Mouse (Mus musculus) embryonic facial prominence, embryonic 15.5 days (tissue): ENCODE results near the gene Dgki. TPM values are rescaled to one million over a fixed set of nuclear protein-coding genes. Genes with fewer than 3 reads are reported as not detected.

Source experiments
- ATAC-seq: fragments of 200-750 bp; cut with Nextera tagmentation; 2 replicates; pipeline ENCODE4 v1.8.0; 2017; ENCODE audit warnings: low read depth, moderate TSS enrichment; ENCODE audit not compliant: insufficient number of reproducible peaks, low FRiP score, low TSS enrichment
- H3K27ac ChIP-seq: fragments of 300-500 bp; sonication (generic); replicated peaks from 2 replicates; pipeline ENCODE4 v1.5.1; 2015; ENCODE audit warnings: mild to moderate bottlenecking, inconsistent platforms
- H3K27me3 ChIP-seq: fragments of 300-500 bp; sonication (generic); 2 replicates; pipeline ENCODE4 v1.6.1; 2015; ENCODE audit warnings: inconsistent platforms
- H3K36me3 ChIP-seq: fragments of 300-500 bp; sonication (generic); 2 replicates; pipeline ENCODE4 v1.6.1; 2015; ENCODE audit warnings: mild to moderate bottlenecking, inconsistent platforms
- H3K4me1 ChIP-seq: fragments of 300-500 bp; sonication (generic); 2 replicates; pipeline ENCODE4 v1.6.1; 2015; ENCODE audit warnings: inconsistent platforms
- H3K4me2 ChIP-seq: fragments of 300-500 bp; sonication (generic); replicated peaks from 2 replicates; pipeline ENCODE4 v1.6.1; 2015; ENCODE audit warnings: mild to moderate bottlenecking, inconsistent platforms
- H3K4me3 ChIP-seq: fragments of 300-500 bp; sonication (generic); replicated peaks from 2 replicates; pipeline ENCODE4 v1.5.1; 2015; ENCODE audit warnings: mild to moderate bottlenecking, inconsistent platforms
- H3K9ac ChIP-seq: fragments of 300-500 bp; sonication (generic); 2 replicates; pipeline ENCODE4 v1.6.1; 2015; ENCODE audit warnings: inconsistent platforms
- H3K9me3 ChIP-seq: fragments of 300-500 bp; sonication (generic); replicated peaks from 2 replicates; pipeline ENCODE4 v1.6.1; 2016; ENCODE audit warnings: inconsistent platforms
- WGBS: fragments of 180-500 bp; shearing (Covaris S2); methylation state at CpG from one replicate; pipeline ENCODE4 v1.1.7; 2015; 5-methylcytosine and 5-hydroxymethylcytosine counted together
- polyA plus RNA-seq: library from polyadenylated mRNA; unstranded; fragments of >200 nt; fragmentation: Nextera tagmentation; extraction: Ambion mirVana; gene quantifications from 2 replicates; pipeline ENCODE4 v1.2.1, GENCODE M21; 2015

Gene Dgki
- polyA plus RNA-seq, 1 experiment from 2014 or later, result 0.83 TPM

DNA sequence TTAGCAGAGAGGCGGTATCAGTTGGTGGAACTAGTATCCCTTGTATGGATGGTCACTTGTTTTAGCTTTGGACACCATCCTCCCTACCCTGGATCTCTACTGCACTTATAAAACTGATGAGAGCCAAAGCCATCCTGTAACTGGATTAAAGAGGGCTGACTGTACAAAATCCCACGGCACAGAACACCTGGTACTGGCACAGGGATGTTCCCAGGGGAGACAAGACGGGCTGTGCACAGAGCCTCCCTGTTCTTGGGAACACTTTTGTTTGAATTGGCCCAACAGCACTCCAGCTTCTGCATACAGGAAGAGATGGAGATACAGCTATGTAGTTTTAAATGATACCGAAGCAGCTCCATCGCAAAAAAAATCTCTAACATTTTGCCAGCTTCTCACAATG, 395.1 kb downstream of the Dgki start:
- peak overlapping the region; percentile 34; the same call in 1 of the 2 replicates for H3K27ac ChIP-seq

DNA sequence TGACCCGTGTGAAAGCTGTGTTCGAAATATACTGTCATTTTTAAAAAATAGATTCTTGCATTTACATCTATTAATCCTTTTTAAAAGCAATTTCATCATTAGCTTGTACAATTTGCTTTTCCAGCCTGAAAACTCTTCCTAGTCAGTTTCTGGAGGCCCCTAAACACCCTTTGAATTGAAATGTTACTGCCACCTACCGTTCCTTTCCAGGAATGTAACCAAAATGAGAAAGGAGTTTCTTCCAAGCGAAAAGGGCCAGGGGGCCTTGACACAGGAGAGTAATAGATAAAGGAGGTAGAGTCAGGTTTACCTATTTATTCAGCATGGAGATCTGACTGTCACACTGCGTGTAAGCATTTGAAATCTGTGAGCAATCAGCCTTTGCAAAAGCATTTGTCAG, 396.2 kb downstream of the Dgki start:
- no peaks in the 10 kb centered on the region for H3K9me3 ChIP-seq
- H3K4me3 ChIP-seq, result no peak overlapping the region
- H3K27me3 ChIP-seq, result no peaks in the 10 kb centered on the region
- no peak for ATAC-seq
- 0 out of 2 replicates have a peak overlapping the region, but pooled peaks have one; percentile 34 for H3K27ac ChIP-seq
- WGBS, result 16% methylated on average over 5 of the region's 5 CpGs
- H3K4me1 ChIP-seq, result peaks cover 15% of the 10 kb centered on the region; the same call in 1 of the 2 replicates
- no peak overlapping the region for H3K4me2 ChIP-seq
- H3K9ac ChIP-seq, result no peak overlapping the region
- H3K36me3 ChIP-seq, result no peaks in the 10 kb centered on the region

More for the DNA sequence above, 395.1 kb downstream of the Dgki start:
- ATAC-seq, result no peak
- H3K4me3 ChIP-seq, result no peak overlapping the region
- H3K4me2 ChIP-seq, result no peak overlapping the region
- no peaks in the 10 kb centered on the region for H3K9me3 ChIP-seq
- H3K4me1 ChIP-seq, result peaks cover 15% of the 10 kb centered on the region; the same call in 1 of the 2 replicates
- no peaks in the 10 kb centered on the region for H3K36me3 ChIP-seq
- H3K27me3 ChIP-seq, result no peaks in the 10 kb centered on the region
- no peak overlapping the region for H3K9ac ChIP-seq
- WGBS, result 73% methylated on average over 5 of the region's 5 CpGs

DNA sequence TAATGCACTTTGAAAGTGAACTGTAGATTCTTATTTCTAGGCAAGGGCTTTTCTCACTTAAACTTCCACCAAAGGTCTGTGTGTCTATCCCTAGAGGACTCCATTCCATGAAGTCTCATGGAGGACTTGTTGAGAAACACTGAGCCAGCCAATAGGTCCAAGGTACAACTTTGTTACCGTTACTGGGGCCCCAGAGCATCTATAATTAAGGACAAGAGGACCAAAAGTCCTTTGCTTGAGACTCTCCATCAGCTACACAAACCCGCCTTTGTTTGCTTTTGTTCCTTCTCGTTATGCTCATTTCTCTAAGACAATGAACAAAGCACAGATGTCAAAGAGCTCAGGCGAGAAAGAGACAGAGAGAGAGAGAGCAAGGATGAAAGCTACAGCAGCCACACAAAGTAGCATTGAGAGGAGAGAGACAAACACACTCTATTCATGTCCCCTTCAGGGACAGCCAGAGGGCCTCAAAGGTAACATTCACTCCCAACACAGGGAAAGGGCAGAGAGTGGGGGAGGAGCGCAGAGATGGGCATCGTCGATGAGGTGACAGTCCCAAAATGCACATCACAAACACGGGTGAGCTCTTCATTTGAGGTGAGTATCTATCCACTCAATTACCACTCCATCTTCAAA, 396.7 kb downstream of the Dgki start:
- no peak for ATAC-seq
- no peak overlapping the region for H3K9ac ChIP-seq
- H3K9me3 ChIP-seq, result no peaks in the 10 kb centered on the region
- H3K4me3 ChIP-seq, result no peak overlapping the region
- H3K36me3 ChIP-seq, result no peaks in the 10 kb centered on the region
- WGBS, result 28% methylated on average over 8 of the region's 8 CpGs
- no peak overlapping the region for H3K4me2 ChIP-seq
- peaks cover 18% of the 10 kb centered on the region; the same call in 1 of the 2 replicates for H3K4me1 ChIP-seq
- H3K27ac ChIP-seq, result no peak overlapping the region
- H3K27me3 ChIP-seq, result no peaks in the 10 kb centered on the region

DNA sequence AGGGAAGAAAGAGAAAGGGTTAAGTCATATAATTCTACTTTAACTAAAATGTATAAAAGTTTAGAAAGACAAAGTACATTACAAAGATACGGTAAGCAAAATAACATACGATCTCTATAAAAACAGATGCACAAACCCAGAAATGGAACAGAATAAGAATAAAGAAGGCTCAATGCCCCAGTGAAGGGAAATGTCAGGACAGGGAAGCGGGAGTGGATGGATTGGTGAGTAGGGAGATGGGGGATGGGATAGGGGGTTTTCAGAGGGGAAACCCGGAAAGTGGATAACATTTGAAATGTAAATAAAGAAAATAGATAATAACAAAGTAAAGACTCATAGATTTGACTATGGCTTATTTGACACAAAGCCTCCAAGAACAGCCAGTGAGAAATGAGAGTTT, 400.1 kb downstream of the Dgki start:
- peaks cover 17% of the 10 kb centered on the region; the same call in 1 of the 2 replicates for H3K4me1 ChIP-seq
- H3K4me3 ChIP-seq, result no peak overlapping the region
- no peaks in the 10 kb centered on the region for H3K36me3 ChIP-seq
- H3K9me3 ChIP-seq, result no peaks in the 10 kb centered on the region
- 77% methylated on average over 4 of the region's 4 CpGs for WGBS
- H3K9ac ChIP-seq, result no peak overlapping the region
- ATAC-seq, result no peak
- no peaks in the 10 kb centered on the region for H3K27me3 ChIP-seq
- H3K4me2 ChIP-seq, result no peak overlapping the region
- H3K27ac ChIP-seq, result no peak overlapping the region

DNA sequence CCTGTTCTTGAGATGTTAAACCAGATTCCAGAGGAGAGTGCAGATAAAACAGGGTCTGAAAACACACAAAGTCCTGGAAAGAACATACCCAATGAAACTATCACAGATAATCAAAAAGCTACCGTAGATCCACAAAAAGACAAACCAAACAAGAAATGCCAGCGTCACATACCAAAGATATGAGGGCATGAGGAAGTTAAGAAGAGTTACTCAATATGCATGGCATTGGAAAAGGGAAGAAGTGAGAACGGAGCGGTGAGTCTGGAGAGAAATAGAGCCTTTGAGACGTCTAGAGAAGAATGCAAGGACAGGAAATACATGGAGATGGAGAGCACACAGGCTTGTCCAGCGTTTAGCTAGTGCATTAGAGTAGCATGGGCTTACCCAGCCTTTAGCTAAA, 401.6 kb downstream of the Dgki start:
- Histone ChIP-seq H3K9me3 (no peaks in the 10 kb centered on the region), H3K27me3 (no peaks in the 10 kb centered on the region), H3K36me3 (no peaks in the 10 kb centered on the region), H3K4me1 (0 out of 2 replicates have a peak, but pooled peaks cover 6% of the 10 kb centered on the region), H3K4me2 (no peak overlapping the region), H3K9ac (no peak overlapping the region), H3K4me3 (no peak overlapping the region), H3K27ac (no peak overlapping the region)
- no peak for ATAC-seq
- 46% methylated on average over 6 of the region's 6 CpGs for whole genome bisulfite sequencing

DNA sequence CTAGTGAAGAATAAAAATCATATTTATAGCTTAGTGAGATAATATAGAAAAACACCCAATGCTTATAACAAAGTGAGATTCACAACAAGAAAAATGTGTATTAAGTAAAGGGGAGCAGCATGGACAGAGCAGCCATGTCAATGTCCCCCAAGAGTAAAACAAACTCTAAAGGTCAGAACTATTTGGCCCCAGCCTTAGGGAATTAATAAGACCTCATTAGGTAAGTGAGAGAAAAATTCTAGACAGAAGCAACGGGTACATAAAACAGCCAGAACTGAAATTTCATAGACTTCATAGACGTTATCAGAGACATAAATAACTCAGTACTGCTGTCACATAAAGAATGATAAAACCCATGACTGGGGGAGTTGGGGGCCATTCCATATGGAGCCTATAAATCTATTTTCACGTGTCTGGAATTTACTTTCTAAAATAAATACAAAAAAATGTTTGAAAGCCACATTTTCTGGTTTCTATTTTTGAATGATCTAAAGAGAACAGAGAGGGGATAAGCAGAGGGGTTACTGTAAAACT, 402.3 kb downstream of the Dgki start:
- WGBS, result 38% methylated on average over 3 of the region's 3 CpGs
- Histone ChIP-seq H3K4me1 (0 out of 2 replicates have a peak, but pooled peaks cover 4% of the 10 kb centered on the region), H3K36me3 (no peaks in the 10 kb centered on the region), H3K4me3 (no peak overlapping the region), H3K27me3 (no peaks in the 10 kb centered on the region), H3K9ac (no peak overlapping the region), H3K4me2 (no peak overlapping the region), H3K27ac (no peak overlapping the region), H3K9me3 (no peaks in the 10 kb centered on the region)
- no peak for ATAC-seq

DNA sequence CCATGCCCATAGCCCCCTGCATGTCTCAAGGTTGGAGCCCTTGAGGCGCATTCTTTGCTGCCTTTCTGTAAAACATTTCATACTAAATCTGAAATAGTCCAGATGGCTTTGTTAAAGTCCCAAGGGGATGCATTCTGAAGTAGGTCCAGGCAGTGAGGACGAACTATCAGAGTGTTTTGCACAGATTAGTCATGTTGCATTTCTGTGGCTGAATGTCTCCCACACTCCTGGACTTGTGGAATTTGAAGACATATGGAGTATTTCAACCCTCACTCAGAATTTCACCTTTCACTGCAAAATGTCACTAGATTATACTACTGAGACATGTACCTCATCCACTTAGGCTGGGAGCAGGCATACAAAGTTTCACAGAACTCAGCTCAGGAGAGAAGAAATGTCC, 403.3 kb downstream of the Dgki start:
- Histone ChIP-seq H3K27me3 (no peaks in the 10 kb centered on the region), H3K4me1 (0 out of 2 replicates have a peak, but pooled peaks cover 6% of the 10 kb centered on the region), H3K36me3 (no peaks in the 10 kb centered on the region), H3K4me2 (no peak overlapping the region), H3K9me3 (no peaks in the 10 kb centered on the region), H3K9ac (no peak overlapping the region), H3K27ac (no peak overlapping the region), H3K4me3 (no peak overlapping the region)
- 0 out of 2 replicates have a peak, but pooled peaks have one; percentile 47 for ATAC-seq
- WGBS, result 42% methylated on average over 2 of the region's 2 CpGs

DNA sequence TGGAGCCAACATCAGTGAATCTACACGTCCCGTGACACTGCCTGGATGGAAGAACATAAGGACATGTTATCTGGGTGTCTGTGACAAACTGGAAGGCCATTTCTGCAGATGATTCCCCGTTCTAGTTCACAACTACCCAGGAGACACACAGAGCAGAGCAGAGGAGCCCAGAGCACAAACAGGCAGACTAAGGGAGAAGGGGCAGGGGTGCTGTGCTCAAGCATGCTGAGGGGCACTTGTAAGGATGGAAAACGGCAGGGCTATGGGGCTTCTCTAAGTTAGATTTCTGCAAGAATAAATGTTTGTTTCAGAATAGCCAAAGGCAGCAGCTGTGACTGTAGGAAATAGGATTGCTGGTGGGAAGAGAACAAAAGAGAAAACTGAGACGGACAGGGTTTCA, 408.2 kb downstream of the Dgki start:
- Histone ChIP-seq H3K4me1 (0 out of 2 replicates have a peak, but pooled peaks cover 4% of the 10 kb centered on the region), H3K27ac (no peak overlapping the region), H3K27me3 (no peaks in the 10 kb centered on the region), H3K4me3 (no peak overlapping the region), H3K4me2 (no peak overlapping the region), H3K9ac (no peak overlapping the region), H3K9me3 (no peaks in the 10 kb centered on the region), H3K36me3 (no peaks in the 10 kb centered on the region)
- ATAC-seq, result no peak
- 72% methylated on average over 5 of the region's 5 CpGs for WGBS

DNA sequence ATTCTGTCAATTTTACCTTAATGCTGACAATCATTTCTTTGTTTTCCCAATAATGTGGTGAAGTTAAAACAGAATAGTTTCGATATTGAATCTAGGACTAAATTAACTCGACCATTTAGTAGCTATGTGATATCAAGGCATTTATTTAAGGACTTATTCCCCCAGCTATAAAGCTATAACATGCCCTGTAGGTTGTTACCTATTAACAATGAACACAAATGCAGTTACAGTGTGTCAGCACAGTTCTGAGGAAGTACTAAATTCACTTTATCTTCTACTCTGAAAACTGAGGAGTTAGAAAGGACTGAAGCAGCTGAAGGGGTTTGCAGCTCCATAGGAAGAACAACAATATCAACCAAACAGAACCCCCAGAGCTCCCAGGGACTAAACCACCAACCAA, 409.2 kb downstream of the Dgki start:
- no peaks in the 10 kb centered on the region for H3K27me3 ChIP-seq
- ATAC-seq, result no peak
- H3K9ac ChIP-seq, result no peak overlapping the region
- no peaks in the 10 kb centered on the region for H3K9me3 ChIP-seq
- H3K27ac ChIP-seq, result no peak overlapping the region
- no peak overlapping the region for H3K4me3 ChIP-seq
- no peaks in the 10 kb centered on the region for H3K36me3 ChIP-seq
- 30% methylated on average over 2 of the region's 2 CpGs for WGBS
- H3K4me1 ChIP-seq, result 0 out of 2 replicates have a peak, but pooled peaks cover 4% of the 10 kb centered on the region
- H3K4me2 ChIP-seq, result no peak overlapping the region

DNA sequence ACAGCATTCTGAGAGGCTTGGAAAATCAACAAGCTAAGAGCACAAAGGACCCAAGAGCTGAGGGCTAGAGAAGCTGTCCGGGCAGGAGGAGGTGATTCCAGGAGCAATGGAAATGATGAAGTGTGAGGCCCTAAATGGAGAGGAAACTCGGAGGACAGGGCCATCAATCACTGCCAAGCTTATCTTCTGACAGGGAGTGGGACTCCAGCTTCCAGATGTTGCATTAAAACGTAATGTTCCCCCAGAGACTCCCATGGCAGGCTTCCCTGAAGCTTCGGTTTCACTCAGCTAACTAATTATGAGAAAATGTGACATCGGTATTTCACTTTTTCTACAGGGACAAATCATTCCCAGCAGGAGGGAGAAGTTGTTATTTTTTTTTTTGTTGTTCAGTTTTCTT, 409.7 kb downstream of the Dgki start:
- no peak for ATAC-seq
- WGBS, result 13% methylated on average over 5 of the region's 5 CpGs
- no peak overlapping the region for H3K4me3 ChIP-seq
- no peaks in the 10 kb centered on the region for H3K27me3 ChIP-seq
- H3K9ac ChIP-seq, result no peak overlapping the region
- H3K27ac ChIP-seq, result no peak overlapping the region
- H3K4me1 ChIP-seq, result 0 out of 2 replicates have a peak, but pooled peaks cover 4% of the 10 kb centered on the region
- H3K36me3 ChIP-seq, result no peaks in the 10 kb centered on the region
- no peaks in the 10 kb centered on the region for H3K9me3 ChIP-seq
- no peak overlapping the region for H3K4me2 ChIP-seq

DNA sequence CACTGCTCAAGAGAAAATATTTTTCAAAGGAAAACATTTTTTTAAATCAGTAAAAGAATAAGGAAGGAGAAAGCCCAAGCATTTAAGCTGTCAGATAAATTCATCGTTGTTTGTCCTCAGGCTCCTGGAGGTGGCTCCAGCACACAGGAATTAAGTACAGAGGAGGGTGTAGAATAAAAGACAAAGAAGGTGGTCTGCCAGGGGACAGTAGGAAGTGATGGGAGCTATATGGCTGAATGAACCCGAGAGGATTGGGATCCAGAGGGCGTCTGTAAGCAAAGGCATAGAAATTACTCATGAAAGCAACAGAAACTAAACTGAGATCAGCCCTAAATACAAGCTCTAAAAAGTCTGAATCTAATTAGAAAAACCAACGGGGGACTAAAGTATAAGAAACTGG, 418.7 kb downstream of the Dgki start:
- peaks cover 13% of the 10 kb centered on the region for H3K4me1 ChIP-seq
- no peaks in the 10 kb centered on the region for H3K9me3 ChIP-seq
- no peak overlapping the region for H3K4me3 ChIP-seq
- H3K4me2 ChIP-seq, result no peak overlapping the region
- WGBS, result 9% methylated on average over 4 of the region's 4 CpGs
- H3K36me3 ChIP-seq, result no peaks in the 10 kb centered on the region
- ATAC-seq, result no peak
- 0 out of 2 replicates have a peak overlapping the region, but pooled peaks have one; percentile 22 for H3K27ac ChIP-seq
- H3K27me3 ChIP-seq, result no peaks in the 10 kb centered on the region
- no peak overlapping the region for H3K9ac ChIP-seq
